Mouse (Mus musculus): ENCODE measurements around the gene Klhl41.

- TF ChIP-seq POLR2A (IDR thresholded peaks at IDR 0.05; ENCODE audit: insufficient read depth, low read length) (no peak), CTCF (IDR thresholded peaks at IDR 0.05; ENCODE audit: low read depth, low read length) (no peak), EP300 (IDR thresholded peaks at IDR 0.05; ENCODE audit: insufficient read depth, low read depth, low read length) (no peak)
These were observed 24.8 kb upstream of the Klhl41 start for GRCm38 (mm10) chr2:69644968-69645617.

Data from ES-Bruce4 (cell line).